8 mouse cellular contexts compared by ENCODE assay signal in genomic region chr12:80210791-80211612, GRCm38 (mm10). TPM values are rescaled to one million over a fixed set of nuclear protein-coding genes. Genes with fewer than 3 reads are reported as not detected.
DNase-seq lines count a peak whose midpoint lies in the region; ATAC-seq lines count a peak whose summit lies in the region.
"Had no signal": no experiment of that assay in that cellular context is flagged by ENCODE, and none has a peak within 500 bp of the region (broad histone marks: within the 10 kb centered on the region; RNA-seq: fewer than 3 reads in every experiment).

No protein-coding gene starts in this region.

- no peak for ATAC-seq in kidney, embryonic 14.5 days (ENCODE audit: low FRiP score, low TSS enrichment)
- ATAC-seq in limb, embryonic 11.5 days (ENCODE audit: insufficient number of reproducible peaks, low FRiP score, low TSS enrichment, low read depth): no peak
- no peak for ATAC-seq in hindbrain, embryonic 14.5 days (ENCODE audit: low FRiP score)
- ATAC-seq: midbrain, embryonic 13.5 days had no signal

- 21% methylated on average over 4 of the region's 4 CpGs for WGBS in kidney, embryonic 14.5 days
- WGBS in limb, embryonic 11.5 days: 32% methylated on average over 4 of the region's 4 CpGs
- 77% methylated on average over 4 of the region's 4 CpGs for WGBS in hindbrain, embryonic 14.5 days

- H3K4me1 ChIP-seq in kidney, embryonic 14.5 days (ENCODE audit: control insufficient read depth, insufficient read depth, low read length): peaks cover 28% of the 10 kb centered on the region
- peaks cover 24% of the 10 kb centered on the region for H3K4me1 ChIP-seq in limb, embryonic 11.5 days (ENCODE audit: control insufficient read depth, insufficient read depth, low read length)
- H3K4me1 ChIP-seq in hindbrain, embryonic 14.5 days (replicated peaks; ENCODE audit: control insufficient read depth, insufficient read depth, low read length): 0 out of 2 replicates have a peak, but pooled peaks cover under 1% of the 10 kb centered on the region

- H3K27me3 ChIP-seq in kidney, embryonic 14.5 days (ENCODE audit: control insufficient read depth, insufficient read depth, low read length): no peaks in the 10 kb centered on the region
- no peaks in the 10 kb centered on the region for H3K27me3 ChIP-seq in limb, embryonic 11.5 days (ENCODE audit: control insufficient read depth, insufficient read depth, low read length)
- no peaks in the 10 kb centered on the region for H3K27me3 ChIP-seq in hindbrain, embryonic 14.5 days (ENCODE audit: control insufficient read depth, insufficient read depth, low read length)
- H3K27me3 ChIP-seq: midbrain, embryonic 13.5 days had no signal

- H3K27ac ChIP-seq in kidney, embryonic 14.5 days (ENCODE audit: low read depth, low read length): 0 out of 2 replicates have a peak overlapping the region, but pooled peaks have one; percentile 51
- 0 out of 2 replicates have a peak overlapping the region, but pooled peaks have one; percentile 16 for H3K27ac ChIP-seq in limb, embryonic 11.5 days (replicated peaks; ENCODE audit: low read depth, low read length)
- no peak overlapping the region for H3K27ac ChIP-seq in hindbrain, embryonic 14.5 days
- H3K27ac ChIP-seq: midbrain, embryonic 13.5 days had no signal

- no peak for DNase-seq in kidney, postnatal 36 days
- peak; percentile 33 for DNase-seq in CD4-positive helper T cell, adult 2 months (ENCODE audit: low read depth, low spot score)
- DNase-seq in Muller cell, postnatal 12 days (ENCODE audit: inconsistent ontology term): peak; percentile 38
- no peak for DNase-seq in limb, embryonic 11.5 days (ENCODE audit: low spot score)
- no peak for DNase-seq in urinary bladder, postnatal 25 days (ENCODE audit: low spot score)
- no peak for DNase-seq in hindbrain, embryonic 14.5 days (ENCODE audit: low spot score)

- no peaks in the 10 kb centered on the region for H3K9me3 ChIP-seq in kidney, embryonic 14.5 days (ENCODE audit: control insufficient read depth, low read length)
- no peaks in the 10 kb centered on the region for H3K9me3 ChIP-seq in limb, embryonic 11.5 days (ENCODE audit: control insufficient read depth, low read length)
- H3K9me3 ChIP-seq in hindbrain, embryonic 14.5 days (ENCODE audit: control insufficient read depth, low read length): no peaks in the 10 kb centered on the region
- H3K9me3 ChIP-seq: midbrain, embryonic 13.5 days had no signal

- H3K36me3 ChIP-seq in kidney, embryonic 14.5 days (ENCODE audit: control insufficient read depth, insufficient read depth, low read length): peaks cover 14% of the 10 kb centered on the region; the same call in 1 of the 2 replicates
- H3K36me3 ChIP-seq in limb, embryonic 11.5 days (ENCODE audit: control insufficient read depth, insufficient read depth, low read length): no peaks in the 10 kb centered on the region
- H3K36me3 ChIP-seq in hindbrain, embryonic 14.5 days (replicated peaks; ENCODE audit: control insufficient read depth, insufficient read depth): no peaks in the 10 kb centered on the region
- H3K36me3 ChIP-seq: midbrain, embryonic 13.5 days had no signal

- no peak overlapping the region for H3K9ac ChIP-seq in kidney, embryonic 14.5 days (ENCODE audit: low read depth, low read length)
- no peak overlapping the region for H3K9ac ChIP-seq in limb, embryonic 11.5 days (ENCODE audit: low read length)
- no peak overlapping the region for H3K9ac ChIP-seq in hindbrain, embryonic 14.5 days
- H3K9ac ChIP-seq: midbrain, embryonic 13.5 days had no signal

- H3K4me2 ChIP-seq in kidney, embryonic 14.5 days (replicated peaks; ENCODE audit: low read depth, low read length): no peak overlapping the region
- no peak overlapping the region for H3K4me2 ChIP-seq in limb, embryonic 11.5 days (ENCODE audit: low read depth, severe bottlenecking)
- H3K4me2 ChIP-seq in hindbrain, embryonic 14.5 days (replicated peaks): no peak overlapping the region
- H3K4me2 ChIP-seq: midbrain, embryonic 13.5 days had no signal

- H3K4me3 ChIP-seq in kidney, embryonic 14.5 days (ENCODE audit: low read length): no peak overlapping the region
- no peak overlapping the region for H3K4me3 ChIP-seq in limb, embryonic 11.5 days (ENCODE audit: low read depth, low read length)
- no peak overlapping the region for H3K4me3 ChIP-seq in hindbrain, embryonic 14.5 days (replicated peaks; ENCODE audit: low read length)
- H3K4me3 ChIP-seq: midbrain, embryonic 13.5 days had no signal

RNA-seq across cellular contexts. Expression of gene Actn1, which starts 49.2 kb away (rescaled TPM):
- 38.3 and 52.6 TPM in 2 replicates for polyA plus RNA-seq in kidney, embryonic 14.5 days (2014; fragmentation: Nextera tagmentation; extraction: Ambion mirVana)
- polyA plus RNA-seq in limb, embryonic 11.5 days (2014; fragmentation: Nextera tagmentation; extraction: Ambion mirVana): 46.0 and 49.2 TPM in 2 replicates
- 9.9 and 10.0 TPM in 2 replicates for polyA plus RNA-seq in hindbrain, embryonic 14.5 days (2014; fragmentation: Nextera tagmentation; extraction: Ambion mirVana)

Comparison
In these comparisons a context has a peak if more than half of its experiments do, and no peak if none do; other contexts are left out.
1. DNase-seq: peak in CD4-positive helper T cell, adult 2 months (single experiment) and Muller cell, postnatal 12 days (single experiment); none in kidney, postnatal 36 days (0 of 2), limb, embryonic 11.5 days (single experiment), urinary bladder, postnatal 25 days (single experiment) and hindbrain, embryonic 14.5 days (single experiment).